Mouse (Mus musculus) myocyte (in vitro differentiated cells): Measurements from ENCODE around the gene Sigirr.

Source experiments
- CEBPB ChIP-seq: IDR thresholded peaks from 2 replicates; pipeline ENCODE4 v1.6.1; 2011; ENCODE audit warnings: mild to moderate bottlenecking, moderate library complexity; ENCODE audit not compliant: poor library complexity, insufficient read depth, severe bottlenecking
- E2F4 ChIP-seq: IDR thresholded peaks from one replicate; pipeline ENCODE4 v1.6.1; 2011; ENCODE audit warnings: mild to moderate bottlenecking, control low read depth, moderate library complexity; ENCODE audit not compliant: insufficient read depth
- MAX ChIP-seq: IDR thresholded peaks from one replicate; pipeline ENCODE4 v1.6.1; 2011; ENCODE audit warnings: low read depth, mild to moderate bottlenecking, control low read depth
- MYOD1 ChIP-seq, 3 experiments: IDR thresholded peaks; one replicate each; pipeline ENCODE4 v1.6.1; 2011; ENCODE audit warnings: control low read depth in 2 of 3, low read depth in 2 of 3, mild to moderate bottlenecking in 2 of 3, moderate library complexity in 1 of 3; ENCODE audit not compliant: insufficient read length in 2 of 3, control insufficient read depth in 1 of 3
- MYOG ChIP-seq, 3 experiments: IDR thresholded peaks; one replicate each; pipeline ENCODE4 v1.6.1; 2011; ENCODE audit warnings: control low read depth in 2 of 3, low read depth in 2 of 3, mild to moderate bottlenecking in 2 of 3; ENCODE audit not compliant: insufficient read length in 2 of 3, control insufficient read depth in 1 of 3, insufficient read depth in 1 of 3
- POLR2A ChIP-seq: IDR thresholded peaks from one replicate; pipeline ENCODE4 v1.6.1; 2011; ENCODE audit warnings: low read depth, mild to moderate bottlenecking, control low read depth, moderate library complexity; ENCODE audit not compliant: insufficient read length
- POLR2AphosphoS2 ChIP-seq: IDR thresholded peaks from one replicate; pipeline ENCODE4 v1.6.1; 2011; ENCODE audit warnings: low read depth, control low read depth; ENCODE audit not compliant: insufficient read length
- SRF ChIP-seq: IDR thresholded peaks from one replicate; pipeline ENCODE4 v1.6.1; 2011; ENCODE audit warnings: low read depth; ENCODE audit not compliant: control insufficient read depth, insufficient read length
- TCF12 ChIP-seq: IDR thresholded peaks from one replicate; pipeline ENCODE4 v1.6.1; 2011; ENCODE audit warnings: mild to moderate bottlenecking, control low read depth; ENCODE audit not compliant: poor library complexity, insufficient read depth, severe bottlenecking
- TCF3 ChIP-seq: IDR thresholded peaks from one replicate; pipeline ENCODE4 v1.6.1; 2011; ENCODE audit warnings: low read depth, control low read depth; ENCODE audit not compliant: insufficient read length
- USF1 ChIP-seq: IDR thresholded peaks from one replicate; pipeline ENCODE4 v1.6.1; 2011; ENCODE audit warnings: low read depth, mild to moderate bottlenecking, control low read depth, moderate library complexity

- TF ChIP-seq POLR2A (no peak), USF1 (no peak), MAX (no peak), MYOG (IDR thresholded peaks at IDR 0.05; ENCODE audit: control insufficient read depth in 1 of 3, insufficient read depth in 1 of 3, insufficient read length in 2 of 3, low read depth in 2 of 3) (no peak), POLR2AphosphoS2 (no peak), SRF (no peak), MYOD1 (IDR thresholded peaks at IDR 0.05; ENCODE audit: control insufficient read depth in 1 of 3, insufficient read length in 2 of 3, low read depth in 2 of 3) (no peak), TCF12 (no peak), E2F4 (no peak), CEBPB (no peak), TCF3 (no peak)
Measured at GRCm38 (mm10) chr7:141077841-141078240, 22.5 kb downstream of the Sigirr start, which contains the start of gene Pkp3.
